Mouse (Mus musculus): ENCODE data around the gene Igsf21.

DNA sequence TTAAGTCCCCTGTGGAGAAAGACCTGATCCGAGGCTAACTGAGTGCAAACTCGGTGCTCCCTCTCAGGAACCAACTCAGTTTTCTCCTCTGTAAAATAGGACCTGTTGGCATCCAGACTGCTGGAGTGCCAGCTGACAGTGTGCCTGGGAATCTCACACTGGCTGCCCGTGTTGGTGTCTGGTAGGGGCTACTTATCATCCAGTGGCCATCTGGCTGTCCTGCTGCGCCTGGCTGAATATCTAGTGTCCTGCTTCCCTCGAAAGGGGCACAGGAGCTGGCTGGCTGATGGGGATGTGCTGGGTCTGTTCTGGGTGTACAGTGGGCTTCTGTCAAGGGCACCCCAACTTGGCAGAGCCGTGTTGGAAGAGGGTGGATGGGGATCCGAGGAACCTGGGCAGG lies 193.5 kb downstream of the Igsf21 start:
- TF ChIP-seq POLR2A (IDR thresholded peaks at IDR 0.05; ENCODE audit: extremely low read depth, insufficient read depth, low read length) (no peak), CTCF (IDR thresholded peaks at IDR 0.05; ENCODE audit: low read depth, low read length) (no peak)
